Comparison of ENCODE assay signal across 10 mouse cellular contexts in the genomic region with DNA sequence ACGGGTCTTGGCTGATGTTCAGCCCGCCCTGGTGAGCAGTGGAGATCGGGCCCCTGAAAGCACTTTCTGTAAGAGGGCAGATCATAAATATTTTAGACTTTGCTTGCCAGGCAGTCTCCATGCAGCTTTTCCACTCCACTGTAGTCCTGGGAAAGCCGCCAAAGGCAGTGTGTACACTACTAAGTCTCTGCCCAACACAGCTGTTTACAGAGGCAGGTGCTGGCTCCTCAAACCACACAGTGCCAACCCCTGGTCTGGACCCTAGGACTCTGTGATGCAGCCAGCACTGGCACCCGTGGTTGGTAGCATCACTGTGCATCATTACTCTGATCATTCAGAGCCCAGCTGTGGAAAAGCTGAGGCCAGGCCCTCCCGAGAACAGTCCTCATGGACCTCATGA.
DNase-seq lines count a peak whose midpoint lies in the region; ATAC-seq and TF ChIP-seq lines count a peak whose summit lies in the region.
"Had no signal": no experiment of that assay in that cellular context is flagged by ENCODE, and none has a peak within 500 bp of the region (broad histone marks: within the 10 kb centered on the region; RNA-seq: fewer than 3 reads in every experiment).

No protein-coding gene starts in this region.

- intact Hi-C loops in gastrocnemius, postnatal 14 days (cut with DNase I; ENCODE audit: low total_unique reads) = no loop called here

- no peaks in the 10 kb centered on the region for H3K4me1 ChIP-seq in liver, adult 2 months (ENCODE audit: control insufficient read depth, insufficient read depth, low read length)
- no peaks in the 10 kb centered on the region for H3K4me1 ChIP-seq in liver, embryonic 11.5 days (replicated peaks; ENCODE audit: control insufficient read depth, insufficient read depth, low read length)
- no peaks in the 10 kb centered on the region for H3K4me1 ChIP-seq in heart, postnatal 0 days (ENCODE audit: control insufficient read depth, insufficient read depth)
- H3K4me1 ChIP-seq: midbrain, embryonic 10.5 days had no signal

- H3K79me2 ChIP-seq in liver, adult 2 months (ENCODE audit: control insufficient read depth, insufficient read depth, low read length) = no peaks in the 10 kb centered on the region

- no peak for TF ChIP-seq EP300 in heart, postnatal 0 days (IDR thresholded peaks at IDR 0.05; ENCODE audit: low read depth)

- no peaks in the 10 kb centered on the region for H3K27me3 ChIP-seq in liver, adult 2 months (ENCODE audit: control insufficient read depth, insufficient read depth, low read length)
- no peaks in the 10 kb centered on the region for H3K27me3 ChIP-seq in liver, embryonic 11.5 days (replicated peaks; ENCODE audit: control insufficient read depth, insufficient read depth, low read length)
- no peaks in the 10 kb centered on the region for H3K27me3 ChIP-seq in heart, postnatal 0 days (ENCODE audit: control insufficient read depth, insufficient read depth, low read length)

- WGBS in liver, adult 2 months = 36% methylated on average over 6 of the region's 6 CpGs
- WGBS in liver, embryonic 11.5 days = 81% methylated on average over 6 of the region's 6 CpGs
- WGBS in heart, postnatal 0 days = 58% methylated on average over 6 of the region's 6 CpGs

- H3K9ac ChIP-seq in liver, adult 2 months (ENCODE audit: low read depth, low read length) = no peak overlapping the region
- no peak overlapping the region for H3K9ac ChIP-seq in liver, embryonic 11.5 days (ENCODE audit: low read depth, low read length)
- H3K9ac ChIP-seq in heart, postnatal 0 days (replicated peaks; ENCODE audit: low read depth, low read length) = no peak overlapping the region

- no peaks in the 10 kb centered on the region for H3K36me3 ChIP-seq in liver, adult 2 months (ENCODE audit: control insufficient read depth, insufficient read depth, low read length)
- no peaks in the 10 kb centered on the region for H3K36me3 ChIP-seq in liver, embryonic 11.5 days (ENCODE audit: control insufficient read depth, insufficient read depth, low read length)
- H3K36me3 ChIP-seq in heart, postnatal 0 days (replicated peaks; ENCODE audit: control insufficient read depth, insufficient read depth, low read length) = no peaks in the 10 kb centered on the region
- H3K36me3 ChIP-seq: midbrain, embryonic 10.5 days had no signal

- no peak for TF ChIP-seq POLR2A in liver, adult 2 months (IDR thresholded peaks at IDR 0.05; ENCODE audit: extremely low read depth, insufficient read depth, low read length)

- no peaks in the 10 kb centered on the region for H3K9me3 ChIP-seq in liver, embryonic 11.5 days (ENCODE audit: control insufficient read depth, low read length)
- H3K9me3 ChIP-seq in heart, postnatal 0 days (replicated peaks; ENCODE audit: control insufficient read depth, low read length) = no peaks in the 10 kb centered on the region
- H3K9me3 ChIP-seq: midbrain, embryonic 10.5 days had no signal

- TF ChIP-seq CTCF in liver, adult 2 months (IDR thresholded peaks at IDR 0.05; ENCODE audit: low read depth, low read length) = no peak
- TF ChIP-seq CTCF in heart, postnatal 0 days (IDR thresholded peaks at IDR 0.05; ENCODE audit: low read depth) = no peak

- no peak overlapping the region for H3K4me2 ChIP-seq in liver, embryonic 11.5 days
- H3K4me2 ChIP-seq in heart, postnatal 0 days (ENCODE audit: low read depth, low read length) = no peak overlapping the region

- H3K4me3 ChIP-seq in liver, adult 2 months (ENCODE audit: insufficient read depth, low read depth, low read length) = no peak overlapping the region
- H3K4me3 ChIP-seq in liver, embryonic 11.5 days (ENCODE audit: low read depth, low read length) = no peak overlapping the region
- no peak overlapping the region for H3K4me3 ChIP-seq in heart, postnatal 0 days (ENCODE audit: low read depth, low read length)
- H3K4me3 ChIP-seq: midbrain, embryonic 10.5 days had no signal

- DNase-seq in gastrocnemius, postnatal 14 days = peak; percentile 18
- no peak for DNase-seq in gastrocnemius, adult 8-10 months (ENCODE audit: low spot score in 2 of 2)
- peak; percentile 53 for DNase-seq in liver, adult 2 months (ENCODE audit: extremely low read depth, low read depth, low spot score)
- no peak for DNase-seq in liver, embryonic 11.5 days (ENCODE audit: low spot score)
- no peak for DNase-seq in heart, postnatal 0 days (ENCODE audit: low spot score)
- peak; percentile 52 for DNase-seq in lung, postnatal 36 days
- no peak for DNase-seq in frontal cortex, postnatal 10 days (ENCODE audit: low spot score in 2 of 2)
- DNase-seq: gastrocnemius, postnatal 36 days had no signal

- no peak overlapping the region for H3K27ac ChIP-seq in liver, adult 2 months (replicated peaks; ENCODE audit: insufficient read depth, low read depth, low read length)
- no peak overlapping the region for H3K27ac ChIP-seq in liver, embryonic 11.5 days (ENCODE audit: low read depth, low read length)
- H3K27ac ChIP-seq in heart, postnatal 0 days (ENCODE audit: low read depth) = no peak overlapping the region
- H3K27ac ChIP-seq: midbrain, embryonic 10.5 days had no signal

- no peak for ATAC-seq in liver, embryonic 11.5 days (replicated peaks; ENCODE audit: low FRiP score)
- 0 out of 2 replicates have a peak, but pooled peaks have one; percentile 14 for ATAC-seq in heart, postnatal 0 days (ENCODE audit: insufficient read depth, low read depth)
- no peak for ATAC-seq in cerebellum, adult (ENCODE audit: insufficient number of reproducible peaks, low FRiP score, low TSS enrichment)

Comparison
In these comparisons a context has a peak if more than half of its experiments do, and no peak if none do; other contexts are left out.
1. DNase-seq: peak in gastrocnemius, postnatal 14 days (single experiment), liver, adult 2 months (single experiment) and lung, postnatal 36 days (single experiment); none in gastrocnemius, adult 8-10 months (0 of 2), liver, embryonic 11.5 days (single experiment), heart, postnatal 0 days (single experiment) and frontal cortex, postnatal 10 days (0 of 2).